Mouse (Mus musculus) liver, adult 2 months (tissue): ENCODE data around the gene Gm2115. TPM values are rescaled to one million over a fixed set of nuclear protein-coding genes. Genes with fewer than 3 reads are reported as not detected.
A peak's percentile ranks its signal among the peaks of the same experiment; 100 is the strongest.

Source experiments
- DNase-seq: peaks from one replicate; pipeline ENCODE4 v3.0.0-alpha.2; 2011; ENCODE audit warnings: low read depth, low spot score; ENCODE audit errors: extremely low read depth
- H3K27ac ChIP-seq: fragments of 200-500 bp; replicated peaks from 2 replicates; pipeline ENCODE4 v1.5.1; 2012; ENCODE audit warnings: low read depth, mild to moderate bottlenecking, control low read depth, inconsistent platforms, low read length; ENCODE audit not compliant: insufficient read depth
- H3K27me3 ChIP-seq: fragments of 200-500 bp; 2 replicates; pipeline ENCODE4 v1.6.1; 2012; ENCODE audit warnings: mild to moderate bottlenecking, moderate library complexity, low read length, inconsistent platforms; ENCODE audit not compliant: control insufficient read depth, insufficient read depth
- H3K36me3 ChIP-seq: fragments of 200-500 bp; 2 replicates; pipeline ENCODE4 v1.6.1; 2012; ENCODE audit warnings: low read length, inconsistent platforms; ENCODE audit not compliant: control insufficient read depth, insufficient read depth
- H3K4me1 ChIP-seq: fragments of 200-500 bp; 2 replicates; pipeline ENCODE4 v1.6.1; 2011; ENCODE audit warnings: low read length; ENCODE audit not compliant: control insufficient read depth, insufficient read depth
- H3K4me3 ChIP-seq: fragments of 200-500 bp; 2 replicates; pipeline ENCODE4 v1.5.1; 2011; ENCODE audit warnings: low read depth, mild to moderate bottlenecking, control low read depth, low read length, moderate library complexity; ENCODE audit not compliant: insufficient read depth
- H3K79me2 ChIP-seq: fragments of 200-500 bp; 2 replicates; pipeline ENCODE4 v1.6.1; 2012; ENCODE audit warnings: inconsistent platforms, mild to moderate bottlenecking, low read length, moderate library complexity; ENCODE audit not compliant: control insufficient read depth, insufficient read depth
- H3K9ac ChIP-seq: fragments of 200-500 bp; 2 replicates; pipeline ENCODE4 v1.6.1; 2012; ENCODE audit warnings: low read depth, mild to moderate bottlenecking, control low read depth, inconsistent platforms, low read length
- CTCF ChIP-seq: fragments of 200-500 bp; IDR thresholded peaks from 2 replicates; pipeline ENCODE4 v1.5.1; 2011; ENCODE audit warnings: low read depth, low read length, control low read depth
- POLR2A ChIP-seq: fragments of 200-500 bp; IDR thresholded peaks from 2 replicates; pipeline ENCODE4 v1.6.1; 2011; ENCODE audit warnings: low read length, control low read depth; ENCODE audit not compliant: insufficient read depth; ENCODE audit errors: extremely low read depth
- WGBS: fragments of 180-500 bp; shearing (Covaris S2); methylation state at CpG from one replicate; pipeline ENCODE4 v1.1.7; 2018; 5-methylcytosine and 5-hydroxymethylcytosine counted together
- polyA plus RNA-seq: library from polyadenylated mRNA; depleted of rRNA; stranded (reverse); fragments of >200 nt; gene quantifications from 2 replicates; pipeline ENCODE4 v1.2.3, GENCODE M21; 2012
- total RNA-seq: library from RNA; depleted of rRNA; stranded (reverse); fragments of >200 nt; gene quantifications from 2 replicates; pipeline ENCODE4 v1.2.3, GENCODE M21; 2014

The Gm2115 gene
- total and polyA plus RNA-seq, 2 experiments: 0.01 TPM; not detected in 1

GRCm38 (mm10) chr7:84596633-84597032, 67.9 kb downstream of the Gm2115 start:
- TF ChIP-seq CTCF: no peak
- no peak for TF ChIP-seq POLR2A
- peaks cover 90% of the 10 kb centered on the region for H3K36me3 ChIP-seq
- 41% methylated on average over 3 of the region's 3 CpGs for WGBS
- no peaks in the 10 kb centered on the region for H3K27me3 ChIP-seq
- H3K9ac ChIP-seq: no peak overlapping the region
- H3K27ac ChIP-seq: no peak overlapping the region
- peaks cover 11% of the 10 kb centered on the region; the same call in 1 of the 2 replicates for H3K79me2 ChIP-seq
- no peak overlapping the region for H3K4me3 ChIP-seq
- peaks cover 19% of the 10 kb centered on the region for H3K4me1 ChIP-seq
- peak; percentile 42 for DNase-seq

DNA sequence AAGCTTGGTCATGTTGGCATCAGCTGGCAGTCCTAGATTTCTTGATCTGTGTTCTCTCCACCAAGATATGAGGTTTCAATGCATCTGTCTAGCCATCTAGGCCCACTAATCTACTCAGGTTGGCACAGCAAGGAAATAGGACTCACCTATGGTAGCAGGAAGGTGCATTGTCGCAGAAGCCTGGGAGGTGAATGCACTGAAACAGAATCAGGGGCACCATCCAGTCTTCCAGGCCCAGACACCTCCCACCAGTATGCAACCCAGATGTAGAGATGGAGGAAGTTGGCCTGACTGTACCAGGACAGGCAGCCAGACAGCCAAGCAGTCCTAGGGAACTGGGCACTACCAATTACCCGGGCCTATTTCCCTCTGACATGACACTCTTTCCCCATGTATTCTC, 71.9 kb downstream of the Gm2115 start:
- Histone ChIP-seq H3K9ac (0 out of 2 replicates have a peak overlapping the region, but pooled peaks have one; percentile 4), H3K36me3 (peaks cover 67% of the 10 kb centered on the region), H3K4me1 (peaks cover 25% of the 10 kb centered on the region), H3K27ac (no peak overlapping the region), H3K79me2 (peaks cover 18% of the 10 kb centered on the region; the same call in 1 of the 2 replicates), H3K27me3 (no peaks in the 10 kb centered on the region), H3K4me3 (no peak overlapping the region)
- DNase-seq: peak; percentile 36
- WGBS: 83% methylated on average over 2 of the region's 2 CpGs
- TF ChIP-seq CTCF: no peak

DNA sequence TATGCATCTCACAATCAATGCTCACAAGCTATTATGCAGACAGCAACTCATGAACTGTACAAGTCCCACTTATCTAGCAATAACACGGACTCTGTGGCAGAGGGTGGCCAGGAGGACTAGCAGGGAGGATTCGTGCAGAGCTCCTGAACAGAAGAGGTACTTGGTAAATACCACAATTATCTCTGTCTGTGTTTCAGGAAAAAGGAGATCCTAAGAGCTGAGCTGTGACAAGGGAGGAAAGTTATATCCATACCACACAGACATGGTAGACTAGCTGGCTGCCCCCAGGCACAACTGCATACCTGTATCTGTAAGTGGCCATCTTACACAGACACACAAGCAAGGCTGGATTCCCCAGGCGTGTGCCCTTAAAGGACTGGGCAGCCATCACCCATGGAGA, 72.6 kb downstream of the Gm2115 start:
- 68% methylated on average over 3 of the region's 3 CpGs for WGBS
- Histone ChIP-seq H3K36me3 (peaks cover 62% of the 10 kb centered on the region), H3K27ac (no peak overlapping the region; the same call in 1 of the 2 replicates), H3K27me3 (no peaks in the 10 kb centered on the region), H3K79me2 (peaks cover 18% of the 10 kb centered on the region; the same call in 1 of the 2 replicates), H3K4me1 (peaks cover 25% of the 10 kb centered on the region), H3K9ac (0 out of 2 replicates have a peak overlapping the region, but pooled peaks have one; percentile 28), H3K4me3 (no peak overlapping the region)
- no peak for TF ChIP-seq POLR2A
- no peak for TF ChIP-seq CTCF
- no peak for DNase-seq

DNA sequence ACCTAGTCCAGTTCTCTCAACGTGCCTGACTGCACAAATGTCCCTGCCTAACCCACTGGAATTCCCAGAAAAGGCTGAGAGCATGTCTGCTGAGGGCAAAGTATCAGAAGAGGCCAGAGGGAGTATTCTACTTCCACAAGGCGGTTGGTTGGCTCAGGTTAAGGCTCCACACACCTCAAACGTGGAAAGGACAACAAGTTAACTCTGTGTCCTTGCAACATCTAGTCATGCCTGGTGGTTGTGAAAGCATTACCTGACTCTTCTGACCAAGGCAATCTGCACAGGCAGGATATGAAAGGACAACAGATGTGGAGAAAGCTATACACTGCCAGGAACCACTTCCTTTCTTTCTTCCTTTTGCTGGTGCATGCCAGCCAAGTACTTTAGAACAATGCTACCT, 75.7 kb downstream of the Gm2115 start:
- H3K4me1 ChIP-seq: peaks cover 20% of the 10 kb centered on the region
- peaks cover 18% of the 10 kb centered on the region; the same call in 1 of the 2 replicates for H3K79me2 ChIP-seq
- H3K27me3 ChIP-seq: no peaks in the 10 kb centered on the region
- TF ChIP-seq CTCF: no peak
- TF ChIP-seq POLR2A: no peak
- H3K36me3 ChIP-seq: peaks cover 31% of the 10 kb centered on the region
- H3K4me3 ChIP-seq: peak overlapping the region; percentile 75
- peak overlapping the region; percentile 90 for H3K9ac ChIP-seq
- 22% methylated on average over 3 of the region's 3 CpGs for WGBS
- peak; percentile 100 for DNase-seq
- peak overlapping the region; percentile 100 for H3K27ac ChIP-seq

- peaks cover 20% of the 10 kb centered on the region for H3K4me1 ChIP-seq
- H3K4me3 ChIP-seq: peak overlapping the region; percentile 75
- peaks cover 26% of the 10 kb centered on the region for H3K36me3 ChIP-seq
- no peak for TF ChIP-seq POLR2A
- TF ChIP-seq CTCF: no peak
- peaks cover 18% of the 10 kb centered on the region; the same call in 1 of the 2 replicates for H3K79me2 ChIP-seq
- peak overlapping the region; percentile 100 for H3K27ac ChIP-seq
- peak; percentile 80 for DNase-seq
- H3K27me3 ChIP-seq: no peaks in the 10 kb centered on the region
- H3K9ac ChIP-seq: peak overlapping the region; percentile 90
- WGBS: 6% methylated on average over 19 of the region's 19 CpGs
Measured at GRCm38 (mm10) chr7:84605033-84605687, 76.4 kb downstream of the Gm2115 start.

DNA sequence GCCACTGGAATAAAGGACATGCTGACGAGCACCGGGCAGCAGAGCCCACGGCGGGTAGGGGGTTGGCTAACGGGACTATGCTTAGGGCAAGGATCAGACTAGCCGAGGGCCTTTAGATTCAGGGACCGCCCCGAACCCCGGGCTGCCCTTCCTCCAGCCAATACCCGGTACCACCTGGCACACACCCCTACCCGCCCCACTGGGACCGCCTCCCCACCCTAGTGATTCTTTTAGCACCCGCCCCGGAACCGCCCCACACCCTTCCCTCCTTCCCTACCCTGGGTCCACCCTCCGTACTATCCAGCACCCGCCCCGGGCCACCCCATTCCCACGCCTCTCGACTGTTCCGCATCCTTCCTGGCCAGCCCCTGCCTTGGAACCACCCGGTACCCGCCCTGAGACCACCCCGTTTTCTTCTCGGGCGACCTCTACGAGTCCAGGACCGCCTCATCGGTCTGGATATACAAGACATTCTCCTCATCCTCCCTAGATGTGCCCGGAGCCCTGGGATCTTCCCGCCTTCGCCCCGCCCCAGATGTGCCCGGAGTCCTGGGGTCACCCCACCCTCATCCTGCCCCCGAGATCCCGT, 77.0 kb downstream of the Gm2115 start:
- Histone ChIP-seq H3K27me3 (no peaks in the 10 kb centered on the region), H3K4me3 (peak overlapping the region; percentile 75), H3K4me1 (peaks cover 16% of the 10 kb centered on the region), H3K79me2 (peaks cover 15% of the 10 kb centered on the region; the same call in 1 of the 2 replicates), H3K9ac (peak overlapping the region; percentile 90), H3K36me3 (peaks cover 19% of the 10 kb centered on the region), H3K27ac (peak overlapping the region; percentile 100)
- DNase-seq: peak; percentile 92
- TF ChIP-seq POLR2A: peak; percentile 92
- TF ChIP-seq CTCF: no peak
- WGBS: 1% methylated on average over 31 of the region's 36 CpGs
